Mouse (Mus musculus): ENCODE results near the gene Fgfr2. TPM values are rescaled to one million over a fixed set of nuclear protein-coding genes. Genes with fewer than 3 reads are reported as not detected.

Gene Fgfr2
- polyA plus RNA-seq, 1 experiment from 2014 or later, result 123 TPM

GRCm38 (mm10) chr7:132646514-132646913 is 476.6 kb downstream of the Fgfr2 start:
- no peak for ATAC-seq (ENCODE audit: low FRiP score, low read depth)
- Histone ChIP-seq H3K36me3 (no peaks in the 10 kb centered on the region), H3K4me3 (no peak overlapping the region), H3K9me3 (no peaks in the 10 kb centered on the region), H3K4me1 (peaks cover 6% of the 10 kb centered on the region; the same call in 1 of the 2 replicates), H3K9ac (no peak overlapping the region), H3K4me2 (replicated peaks) (no peak overlapping the region), H3K27me3 (no peaks in the 10 kb centered on the region), H3K27ac (no peak overlapping the region)
- 100% methylated on average over 1 of the region's 1 CpGs for WGBS

- ATAC-seq (ENCODE audit: low FRiP score, low read depth), result no peak
- H3K27me3 ChIP-seq, result no peaks in the 10 kb centered on the region
- no peak overlapping the region for H3K4me2 ChIP-seq (replicated peaks)
- H3K4me3 ChIP-seq, result no peak overlapping the region
- H3K36me3 ChIP-seq, result no peaks in the 10 kb centered on the region
- no peak overlapping the region for H3K27ac ChIP-seq
- peaks cover 5% of the 10 kb centered on the region; the same call in 1 of the 2 replicates for H3K4me1 ChIP-seq
- H3K9me3 ChIP-seq, result no peaks in the 10 kb centered on the region
- 60% methylated on average over 11 of the region's 11 CpGs for WGBS
- H3K9ac ChIP-seq, result no peak overlapping the region
These were observed 478.4 kb downstream of the Fgfr2 start for GRCm38 (mm10) chr7:132644605-132645279.

DNA sequence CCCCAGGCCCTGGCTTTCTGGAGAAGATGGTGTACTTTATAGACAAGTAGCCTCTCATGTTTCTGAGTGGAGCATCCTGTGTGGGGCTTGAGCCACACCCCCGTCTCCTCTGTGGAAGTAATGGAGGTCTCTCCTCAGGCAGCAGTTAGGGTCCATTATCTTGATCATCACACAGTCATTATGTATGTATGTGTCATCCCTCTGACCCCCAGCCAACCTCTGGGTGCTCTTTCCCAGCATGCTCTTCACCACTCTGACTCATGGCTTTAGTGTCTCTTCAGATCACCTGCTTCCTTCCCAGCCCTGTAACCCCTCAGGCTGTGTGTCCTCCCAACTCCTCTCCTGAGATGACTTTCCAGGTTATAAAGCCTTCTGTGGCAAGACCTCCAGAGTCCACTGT is 481.5 kb downstream of the Fgfr2 start:
- no peak for ATAC-seq (ENCODE audit: low FRiP score, low read depth)
- 80% methylated on average over 1 of the region's 1 CpGs for WGBS
- Histone ChIP-seq H3K9me3 (no peaks in the 10 kb centered on the region), H3K27me3 (no peaks in the 10 kb centered on the region; the same call in 1 of the 2 replicates), H3K4me1 (peaks cover 7% of the 10 kb centered on the region; the same call in 1 of the 2 replicates), H3K4me2 (replicated peaks) (no peak overlapping the region), H3K27ac (no peak overlapping the region), H3K4me3 (no peak overlapping the region), H3K9ac (no peak overlapping the region), H3K36me3 (no peaks in the 10 kb centered on the region)

DNA sequence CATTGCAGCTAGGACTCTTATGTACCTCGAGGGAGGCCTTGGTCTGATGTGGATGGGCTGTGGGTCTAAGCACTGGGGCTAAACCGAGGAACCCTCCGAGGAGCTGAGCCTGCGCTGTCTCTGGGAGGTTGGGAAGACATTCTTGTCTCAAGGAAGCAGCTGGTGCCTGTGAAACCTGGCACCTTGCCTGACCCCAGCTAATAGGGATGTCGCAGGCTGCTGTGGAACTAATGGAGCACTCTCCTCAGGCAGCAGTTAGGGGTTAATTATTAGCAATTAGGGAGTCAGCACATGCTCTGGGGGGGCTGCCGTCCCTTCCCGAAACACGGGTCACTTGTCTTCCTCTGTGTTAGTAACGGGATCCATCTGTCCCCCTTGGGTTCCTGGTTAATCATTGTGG is 482.2 kb downstream of the Fgfr2 start:
- H3K27ac ChIP-seq, result no peak overlapping the region
- peaks cover 7% of the 10 kb centered on the region; the same call in 1 of the 2 replicates for H3K4me1 ChIP-seq
- ATAC-seq (ENCODE audit: low FRiP score, low read depth), result no peak
- no peaks in the 10 kb centered on the region for H3K9me3 ChIP-seq
- whole genome bisulfite sequencing, result 17% methylated on average over 9 of the region's 9 CpGs
- no peak overlapping the region for H3K4me3 ChIP-seq
- H3K9ac ChIP-seq, result no peak overlapping the region
- no peaks in the 10 kb centered on the region; the same call in 1 of the 2 replicates for H3K27me3 ChIP-seq
- no peak overlapping the region for H3K4me2 ChIP-seq (replicated peaks)
- H3K36me3 ChIP-seq, result no peaks in the 10 kb centered on the region

GRCm38 (mm10) chr7:132638446-132639087 is 484.6 kb downstream of the Fgfr2 start:
- Histone ChIP-seq H3K4me1 (peaks cover 7% of the 10 kb centered on the region; the same call in 1 of the 2 replicates), H3K36me3 (no peaks in the 10 kb centered on the region), H3K9ac (no peak overlapping the region), H3K4me2 (replicated peaks) (no peak overlapping the region), H3K9me3 (no peaks in the 10 kb centered on the region), H3K27me3 (no peaks in the 10 kb centered on the region; the same call in 1 of the 2 replicates), H3K27ac (no peak overlapping the region), H3K4me3 (no peak overlapping the region)
- ATAC-seq (ENCODE audit: low FRiP score, low read depth), result no peak
- 62% methylated on average over 12 of the region's 12 CpGs for WGBS

DNA sequence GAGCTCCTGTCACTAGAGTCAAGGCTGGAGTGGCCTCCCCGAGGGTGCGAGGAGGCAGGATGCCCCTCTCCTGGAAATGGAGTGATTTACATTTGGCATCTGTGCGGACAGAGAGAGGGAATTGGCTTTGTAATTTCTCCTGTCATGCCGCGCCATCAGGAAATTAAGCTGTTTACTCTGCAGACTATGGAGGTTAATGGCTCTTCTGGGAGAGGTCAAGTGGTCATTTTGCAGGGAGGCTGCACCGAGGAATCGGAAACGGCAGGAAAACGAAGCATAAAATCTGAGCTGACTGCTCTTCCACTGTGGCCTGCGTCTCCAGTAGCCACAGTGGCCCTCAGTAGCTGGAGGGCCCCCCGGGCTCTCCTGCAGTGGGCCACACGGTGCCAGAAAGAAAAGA is 485.9 kb downstream of the Fgfr2 start:
- Histone ChIP-seq H3K27ac (no peak overlapping the region), H3K9me3 (no peaks in the 10 kb centered on the region), H3K27me3 (no peaks in the 10 kb centered on the region; the same call in 1 of the 2 replicates), H3K9ac (no peak overlapping the region), H3K4me1 (peaks cover 7% of the 10 kb centered on the region; the same call in 1 of the 2 replicates), H3K4me2 (replicated peaks) (no peak overlapping the region), H3K4me3 (no peak overlapping the region), H3K36me3 (no peaks in the 10 kb centered on the region)
- 12% methylated on average over 12 of the region's 12 CpGs for WGBS
- no peak for ATAC-seq (ENCODE audit: low FRiP score, low read depth)

DNA sequence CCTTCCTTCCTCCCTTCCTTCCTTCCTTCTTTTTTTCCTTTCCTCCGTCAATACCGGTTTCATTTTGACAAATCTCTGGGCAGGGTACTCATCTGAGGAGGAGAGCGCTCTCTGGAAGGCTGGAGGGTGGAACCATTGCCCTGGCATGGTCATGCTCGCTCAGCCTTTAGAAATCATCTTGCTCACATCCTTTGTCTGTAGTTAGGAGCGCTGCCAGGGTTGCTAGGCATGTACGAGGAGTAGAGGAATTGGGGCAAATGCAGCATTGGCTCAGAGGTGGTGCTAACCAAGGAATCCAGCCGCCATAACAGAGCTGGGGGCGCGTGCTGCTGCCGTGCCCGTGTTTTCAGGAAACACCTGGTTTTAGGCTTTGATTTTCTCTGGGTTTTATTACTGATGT is 491.8 kb downstream of the Fgfr2 start:
- H3K9ac ChIP-seq, result no peak overlapping the region
- no peak overlapping the region for H3K27ac ChIP-seq
- ATAC-seq (ENCODE audit: low FRiP score, low read depth), result no peak
- no peaks in the 10 kb centered on the region for H3K9me3 ChIP-seq
- no peak overlapping the region for H3K4me3 ChIP-seq
- no peaks in the 10 kb centered on the region for H3K27me3 ChIP-seq
- 71% methylated on average over 11 of the region's 11 CpGs for WGBS
- no peaks in the 10 kb centered on the region for H3K36me3 ChIP-seq
- H3K4me2 ChIP-seq (replicated peaks), result no peak overlapping the region
- H3K4me1 ChIP-seq, result no peaks in the 10 kb centered on the region

DNA sequence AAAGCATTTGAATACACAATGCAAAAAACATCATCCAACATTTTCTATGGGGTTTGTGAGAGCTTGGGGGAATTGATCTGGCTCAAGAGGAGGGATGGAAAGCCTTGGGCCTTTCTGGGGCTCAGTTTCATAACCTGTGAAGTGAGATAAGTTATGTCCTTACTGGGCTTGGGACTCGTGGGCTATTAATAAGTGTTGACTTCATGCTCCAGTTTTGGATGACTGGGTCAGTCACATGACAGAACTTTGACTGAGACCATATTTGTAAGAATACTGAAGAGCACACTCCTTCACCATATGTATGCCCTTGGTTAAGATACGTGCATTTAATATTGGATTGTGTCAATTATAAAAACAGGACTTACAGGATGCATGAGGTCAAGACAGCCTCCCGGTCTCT is 495.7 kb downstream of the Fgfr2 start:
- no peak overlapping the region for H3K4me3 ChIP-seq
- H3K27me3 ChIP-seq, result no peaks in the 10 kb centered on the region
- no peaks in the 10 kb centered on the region for H3K4me1 ChIP-seq
- no peak for ATAC-seq (ENCODE audit: low FRiP score, low read depth)
- no peaks in the 10 kb centered on the region for H3K36me3 ChIP-seq
- 81% methylated on average over 3 of the region's 3 CpGs for WGBS
- H3K9me3 ChIP-seq, result no peaks in the 10 kb centered on the region
- no peak overlapping the region for H3K27ac ChIP-seq
- H3K9ac ChIP-seq, result no peak overlapping the region
- no peak overlapping the region for H3K4me2 ChIP-seq (replicated peaks)

GRCm38 (mm10) chr7:132626174-132626573 is 497.0 kb downstream of the Fgfr2 start:
- no peaks in the 10 kb centered on the region for H3K4me1 ChIP-seq
- H3K4me2 ChIP-seq (replicated peaks), result no peak overlapping the region
- H3K27ac ChIP-seq, result no peak overlapping the region
- no peak overlapping the region for H3K4me3 ChIP-seq
- no peaks in the 10 kb centered on the region for H3K9me3 ChIP-seq
- H3K27me3 ChIP-seq, result no peaks in the 10 kb centered on the region
- no peaks in the 10 kb centered on the region for H3K36me3 ChIP-seq
- no peak for ATAC-seq (ENCODE audit: low FRiP score, low read depth)
- 34% methylated on average over 4 of the region's 4 CpGs for WGBS
- no peak overlapping the region for H3K9ac ChIP-seq

DNA sequence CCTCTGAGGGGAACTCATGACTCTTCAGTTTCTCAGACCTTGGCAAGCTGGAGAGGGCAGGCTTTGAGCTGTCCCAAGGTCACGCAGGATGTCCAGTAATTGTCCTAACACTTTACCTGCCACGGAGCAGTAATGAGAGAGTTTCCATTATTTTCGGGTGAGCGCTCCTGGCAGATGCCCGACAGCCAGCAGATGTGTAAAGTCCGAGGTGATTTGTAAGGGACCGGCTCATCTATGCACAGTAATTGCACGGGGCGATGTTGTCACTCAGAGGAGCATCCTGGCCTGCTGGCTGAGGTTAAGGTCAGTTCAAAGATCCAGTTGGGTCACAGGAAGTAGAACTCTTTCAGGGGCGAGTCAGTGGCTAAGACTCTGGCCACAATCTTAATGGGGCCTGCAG is 499.0 kb downstream of the Fgfr2 start:
- Histone ChIP-seq H3K9me3 (no peaks in the 10 kb centered on the region), H3K4me2 (replicated peaks) (no peak overlapping the region), H3K27ac (no peak overlapping the region), H3K27me3 (no peaks in the 10 kb centered on the region), H3K4me3 (no peak overlapping the region), H3K9ac (no peak overlapping the region), H3K36me3 (no peaks in the 10 kb centered on the region), H3K4me1 (no peaks in the 10 kb centered on the region)
- ATAC-seq (ENCODE audit: low FRiP score, low read depth), result no peak
- 79% methylated on average over 10 of the region's 10 CpGs for WGBS

GRCm38 (mm10) chr7:132619975-132620918 is 502.9 kb downstream of the Fgfr2 start:
- H3K4me2 ChIP-seq (replicated peaks), result no peak overlapping the region
- WGBS, result 93% methylated on average over 15 of the region's 15 CpGs
- H3K9me3 ChIP-seq, result no peaks in the 10 kb centered on the region
- no peaks in the 10 kb centered on the region for H3K36me3 ChIP-seq
- no peak overlapping the region for H3K4me3 ChIP-seq
- H3K27me3 ChIP-seq, result no peaks in the 10 kb centered on the region
- no peak for ATAC-seq (ENCODE audit: low FRiP score, low read depth)
- H3K4me1 ChIP-seq, result peaks cover 10% of the 10 kb centered on the region
- no peak overlapping the region for H3K27ac ChIP-seq
- H3K9ac ChIP-seq, result no peak overlapping the region

DNA sequence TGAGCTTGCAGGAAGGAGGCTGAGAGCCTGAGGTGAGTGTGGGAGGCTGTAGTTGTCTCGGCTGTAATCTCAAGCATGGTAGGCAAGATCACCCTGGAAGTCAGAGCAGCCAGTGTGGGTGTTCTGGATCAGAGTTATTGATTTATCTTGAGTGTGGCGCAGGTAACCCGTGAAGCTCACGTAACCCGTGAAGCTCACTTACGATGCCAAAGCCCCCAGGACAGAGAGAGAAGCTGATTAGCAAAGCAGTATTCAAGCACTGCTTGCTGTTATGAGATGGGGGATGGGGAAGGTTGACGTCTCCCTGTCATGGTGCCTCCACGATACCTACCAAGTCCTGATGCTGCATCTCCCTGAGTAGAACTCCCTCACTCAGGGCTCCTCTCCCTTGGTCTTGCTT is 503.6 kb downstream of the Fgfr2 start:
- H3K4me1 ChIP-seq, result peaks cover 14% of the 10 kb centered on the region
- 93% methylated on average over 8 of the region's 8 CpGs for WGBS
- H3K9ac ChIP-seq, result no peak overlapping the region
- no peaks in the 10 kb centered on the region for H3K27me3 ChIP-seq
- ATAC-seq (ENCODE audit: low FRiP score, low read depth), result no peak
- H3K9me3 ChIP-seq, result no peaks in the 10 kb centered on the region
- H3K4me3 ChIP-seq, result no peak overlapping the region
- H3K4me2 ChIP-seq (replicated peaks), result no peak overlapping the region
- H3K27ac ChIP-seq, result no peak overlapping the region
- no peaks in the 10 kb centered on the region for H3K36me3 ChIP-seq
